Mouse (Mus musculus): ENCODE measurements around the gene Ube2dnl1. TPM values are rescaled to one million over a fixed set of nuclear protein-coding genes. Genes with fewer than 3 reads are reported as not detected.

Ube2dnl1 gene
- not detected in 2 replicates for polyA plus RNA-seq (2015; fragmentation: Nextera tagmentation; extraction: Ambion mirVana)

GRCm38 (mm10) chrX:114904712-114905111 is at the start of gene Ube2dnl1:
Gene Ube2dnl1, plus strand, starts transcription at chrX:114905012.

DNA sequence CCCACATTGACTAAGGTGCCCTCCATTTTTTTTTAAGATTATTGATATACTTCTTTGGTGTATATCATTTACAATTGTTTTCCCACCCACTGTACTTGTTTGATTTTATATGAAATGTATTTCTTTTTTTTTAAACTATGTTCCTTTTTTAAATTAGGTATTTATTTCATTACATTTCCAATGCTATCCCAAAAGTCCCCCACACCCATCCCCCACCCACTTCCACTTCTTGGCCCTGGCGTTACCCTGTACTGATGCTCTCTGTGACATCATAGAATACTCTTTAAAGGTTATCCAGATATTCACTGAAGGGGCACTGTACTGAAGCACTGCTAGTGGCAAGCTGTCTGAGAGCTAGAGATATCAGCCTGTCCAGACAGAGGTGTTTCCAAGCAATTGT is 2.5 kb downstream of the Ube2dnl1 start, which contains the start of gene Ube2dnl2:
Gene Ube2dnl2, plus strand, starts transcription at position 301 of the 400 bp plus-strand sequence.

Other genes starting within 250 kb of the Ube2dnl1 start
- gene Ube2dnl2, start 2.6 kb downstream of the Ube2dnl1 start, polyA plus RNA-seq (2015; fragmentation: Nextera tagmentation; extraction: Ambion mirVana) = not detected in 2 replicates